Mouse (Mus musculus) erythroblast, embryonic 14.5 days (primary cell): ENCODE measurements around the gene Lrba.

ENCODE experiments used
- GATA1 ChIP-seq: IDR thresholded peaks from 2 replicates; pipeline ENCODE4 v1.6.1; 2012; ENCODE audit warnings: low read length, inconsistent platforms, mixed read lengths
- TAL1 ChIP-seq: IDR thresholded peaks from 3 replicates; pipeline ENCODE4 v1.6.1; 2012; ENCODE audit warnings: low read length, inconsistent platforms, mixed read lengths

- no peak for TF ChIP-seq TAL1
- no peak for TF ChIP-seq GATA1
Observed at GRCm38 (mm10) chr3:86294866-86295265, 70.4 kb downstream of the Lrba start.
